Mouse (Mus musculus) kidney, adult 2 months (tissue): ENCODE data around the gene Gbp7. TPM values are rescaled to one million over a fixed set of nuclear protein-coding genes. Genes with fewer than 3 reads are reported as not detected.

Experiments used
- DNase-seq: peaks from one replicate; pipeline ENCODE4 v3.0.0; 2021
- H3K27ac ChIP-seq: fragments of 200-500 bp; 2 replicates; pipeline ENCODE4 v1.5.1; 2012; ENCODE audit warnings: low read depth, low read length, control low read depth, inconsistent platforms; ENCODE audit not compliant: insufficient read depth
- H3K27me3 ChIP-seq: fragments of 200-500 bp; replicated peaks from 2 replicates; pipeline ENCODE4 v1.6.1; 2012; ENCODE audit warnings: mild to moderate bottlenecking, moderate library complexity, low read length, inconsistent platforms; ENCODE audit not compliant: control insufficient read depth, insufficient read depth
- H3K36me3 ChIP-seq: fragments of 200-500 bp; 2 replicates; pipeline ENCODE4 v1.6.1; 2012; ENCODE audit warnings: mild to moderate bottlenecking, moderate library complexity, low read length, inconsistent platforms; ENCODE audit not compliant: control insufficient read depth, insufficient read depth
- H3K4me1 ChIP-seq: fragments of 200-500 bp; 2 replicates; pipeline ENCODE4 v1.6.1; 2011; ENCODE audit warnings: low read length; ENCODE audit not compliant: control insufficient read depth, insufficient read depth
- H3K4me3 ChIP-seq: fragments of 200-500 bp; 2 replicates; pipeline ENCODE4 v1.5.1; 2011; ENCODE audit warnings: mild to moderate bottlenecking, low read depth, low read length, control low read depth; ENCODE audit not compliant: insufficient read depth
- CTCF ChIP-seq: fragments of 200-500 bp; conservative IDR thresholded peaks from 2 replicates; pipeline ENCODE4 v1.5.1; 2011; ENCODE audit warnings: low read depth, mild to moderate bottlenecking, control low read depth, low read length, moderate library complexity, mixed read lengths; ENCODE audit not compliant: insufficient read depth, insufficient read length
- POLR2A ChIP-seq: fragments of 200-500 bp; IDR thresholded peaks from one replicate; pipeline ENCODE4 v1.6.1; 2011; ENCODE audit warnings: low read depth, low read length, control low read depth
- WGBS: fragments of 180-500 bp; shearing (Covaris S2); methylation state at CpG from one replicate; pipeline ENCODE4 v1.1.7; 2018; 5-methylcytosine and 5-hydroxymethylcytosine counted together
- polyA plus RNA-seq: library from polyadenylated mRNA; depleted of rRNA; stranded (reverse); fragments of >200 nt; gene quantifications from 2 replicates; pipeline ENCODE4 v1.2.3, GENCODE M21; 2012

Gbp7 gene
- polyA plus RNA-seq, 1 experiment = 3.6 TPM

DNA sequence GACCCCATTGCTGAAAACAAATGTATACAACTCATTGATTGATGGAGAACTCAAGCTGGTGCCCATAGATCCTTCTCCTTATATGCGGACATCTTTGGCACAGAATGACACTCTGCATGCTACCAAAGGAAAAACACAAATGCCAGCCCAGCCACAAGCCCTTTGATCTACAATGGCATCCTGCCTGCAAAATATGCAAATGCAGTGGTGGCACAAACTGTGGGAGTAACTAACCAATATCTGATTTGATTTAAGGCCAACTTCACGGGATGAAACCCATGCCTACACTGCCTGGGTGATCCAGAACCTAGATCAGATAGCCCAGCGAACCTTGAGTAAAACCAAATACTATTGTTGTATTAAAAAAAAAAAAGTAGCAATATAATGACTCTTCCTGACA lies 16.5 kb downstream of the Gbp7 start:
- Histone ChIP-seq H3K4me3 (no peak overlapping the region), H3K36me3 (no peaks in the 10 kb centered on the region; the same call in 1 of the 2 replicates), H3K4me1 (no peaks in the 10 kb centered on the region), H3K27ac (no peak overlapping the region), H3K27me3 (no peaks in the 10 kb centered on the region)
- DNase-seq = peak; percentile 67
- WGBS = 70% methylated on average over 3 of the region's 3 CpGs
- TF ChIP-seq CTCF (no peak), POLR2A (no peak)

DNA sequence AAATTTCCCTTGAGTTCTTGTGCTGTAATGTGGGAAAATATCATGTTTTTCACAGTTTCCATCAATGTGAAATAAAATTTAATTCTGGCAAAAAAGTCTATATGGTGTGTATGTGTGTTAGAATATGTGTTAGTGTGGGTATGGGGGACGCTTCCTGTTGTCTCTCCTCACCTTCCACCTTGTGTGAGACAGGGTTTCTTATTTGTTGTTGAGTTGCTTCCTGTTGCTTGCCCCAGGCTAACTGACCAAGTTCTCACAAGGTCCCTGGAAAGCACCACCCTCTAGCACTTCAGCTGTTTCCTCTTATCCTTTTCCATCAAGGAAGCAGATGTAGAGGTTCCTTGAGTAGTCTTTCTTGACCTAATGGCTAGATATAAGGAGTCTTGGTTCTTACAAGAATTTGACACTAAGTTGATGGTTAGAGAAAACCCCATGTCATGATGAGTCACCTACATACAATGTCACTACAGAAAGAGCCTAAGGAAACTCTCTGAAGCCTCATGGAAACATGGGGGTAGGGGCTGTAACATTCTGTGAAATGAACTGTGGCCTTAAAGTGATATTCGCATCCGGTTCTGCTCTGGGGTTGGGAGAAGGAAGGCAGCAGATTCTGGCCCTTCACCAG lies 20.0 kb downstream of the Gbp7 start:
- Histone ChIP-seq H3K4me1 (0 out of 2 replicates have a peak, but pooled peaks cover 1% of the 10 kb centered on the region), H3K27me3 (no peaks in the 10 kb centered on the region), H3K4me3 (no peak overlapping the region), H3K36me3 (no peaks in the 10 kb centered on the region), H3K27ac (no peak overlapping the region)
- DNase-seq = no peak
- 82% methylated on average over 3 of the region's 3 CpGs for WGBS
- TF ChIP-seq CTCF = no peak
- TF ChIP-seq POLR2A = no peak

DNA sequence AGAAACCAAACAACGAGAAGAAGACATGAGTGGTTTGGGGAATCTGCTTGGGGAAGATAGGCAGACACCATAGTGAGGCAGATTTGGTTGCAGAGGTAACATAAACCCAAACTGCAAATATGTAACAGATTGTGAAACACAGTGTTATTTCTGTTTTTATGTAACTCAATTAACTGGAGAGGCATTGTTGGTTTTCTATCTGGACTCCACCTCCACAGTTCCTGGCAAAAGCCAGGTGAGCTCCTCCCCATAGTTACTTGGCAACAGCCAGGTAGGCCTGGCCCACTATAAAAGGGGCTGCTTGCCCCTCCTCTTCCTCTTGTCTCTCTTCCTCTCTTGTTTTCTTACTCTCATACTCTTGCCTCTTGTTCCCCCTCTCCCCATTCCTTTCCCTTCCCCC lies 24.5 kb downstream of the Gbp7 start:
- Histone ChIP-seq H3K27ac (no peak overlapping the region), H3K4me1 (peaks cover 6% of the 10 kb centered on the region; the same call in 1 of the 2 replicates), H3K27me3 (no peaks in the 10 kb centered on the region), H3K36me3 (no peaks in the 10 kb centered on the region), H3K4me3 (no peak overlapping the region)
- TF ChIP-seq CTCF = no peak
- TF ChIP-seq POLR2A = no peak
- DNase-seq = peak; percentile 72
- WGBS = 66% methylated on average over 1 of the region's 1 CpGs

DNA sequence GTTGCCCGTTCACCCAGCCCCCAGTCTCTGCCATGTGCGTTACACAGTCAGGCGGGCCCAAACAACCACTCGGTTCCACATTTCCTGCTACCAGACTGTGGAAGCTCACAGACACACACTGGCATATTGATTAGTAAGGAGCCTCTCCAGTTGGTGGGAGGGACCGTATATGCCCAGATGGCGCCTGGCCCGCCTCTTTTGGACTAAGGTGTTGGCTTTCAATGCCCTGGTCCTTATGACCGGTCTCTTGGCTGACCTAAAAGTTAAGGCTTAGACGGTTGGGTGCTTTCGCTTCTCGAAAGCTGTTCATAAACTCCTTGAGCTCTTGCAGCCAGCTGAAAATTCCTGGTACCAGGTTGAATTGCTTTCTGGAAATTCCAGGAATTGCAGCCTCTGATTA lies 25.5 kb downstream of the Gbp7 start:
- H3K27me3 ChIP-seq = no peaks in the 10 kb centered on the region
- no peak overlapping the region for H3K4me3 ChIP-seq
- no peaks in the 10 kb centered on the region for H3K36me3 ChIP-seq
- peak; percentile 92 for DNase-seq
- H3K4me1 ChIP-seq = peaks cover 6% of the 10 kb centered on the region; the same call in 1 of the 2 replicates
- no peak for TF ChIP-seq POLR2A
- TF ChIP-seq CTCF = no peak
- H3K27ac ChIP-seq = no peak overlapping the region
- 41% methylated on average over 11 of the region's 11 CpGs for WGBS

DNA sequence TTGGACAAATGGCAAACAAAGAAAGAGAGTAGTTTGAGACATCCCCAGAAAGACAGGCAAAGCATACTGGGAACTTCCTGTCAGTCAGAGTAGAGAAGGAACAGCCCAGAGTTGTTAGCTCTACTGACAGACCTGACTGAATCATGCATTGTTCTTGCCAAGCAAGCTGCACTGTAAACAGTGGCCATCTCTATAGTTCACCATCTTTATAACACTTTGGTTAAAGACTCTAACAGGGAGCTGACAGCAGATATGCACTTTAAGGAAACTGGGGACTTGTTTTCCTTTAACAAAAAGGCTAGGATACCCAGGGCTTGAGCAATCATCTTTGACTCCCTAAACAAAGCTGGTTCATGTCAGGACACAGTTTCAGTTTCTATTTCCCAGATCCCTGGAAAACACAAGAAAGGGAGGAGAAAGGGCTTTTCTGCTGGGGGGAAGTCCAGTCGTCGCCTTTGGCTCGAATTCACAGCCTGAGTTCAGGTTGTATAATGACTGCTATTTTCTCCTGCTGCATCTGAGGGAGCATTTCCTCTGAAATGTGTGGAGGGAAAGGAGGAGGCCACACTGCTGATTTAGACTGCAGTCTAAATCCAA lies 29.6 kb downstream of the Gbp7 start, which contains the start of gene Gbp3:
Gene Gbp3 (plus strand): TSS at position 395 of the 597 bp plus-strand sequence.
- no peak for TF ChIP-seq POLR2A
- no peak for TF ChIP-seq CTCF
- Histone ChIP-seq H3K4me3 (peak within 1 kb of the TSS; percentile 36), H3K4me1 (peaks cover 6% of the 10 kb centered on the region; the same call in 1 of the 2 replicates), H3K27ac (peak within 1 kb of the TSS; percentile 72), H3K27me3 (no peaks in the 10 kb centered on the region), H3K36me3 (no peaks in the 10 kb centered on the region)
- DNase-seq = peak; percentile 83
- WGBS = 12% methylated on average over 3 of the region's 3 CpGs

DNA sequence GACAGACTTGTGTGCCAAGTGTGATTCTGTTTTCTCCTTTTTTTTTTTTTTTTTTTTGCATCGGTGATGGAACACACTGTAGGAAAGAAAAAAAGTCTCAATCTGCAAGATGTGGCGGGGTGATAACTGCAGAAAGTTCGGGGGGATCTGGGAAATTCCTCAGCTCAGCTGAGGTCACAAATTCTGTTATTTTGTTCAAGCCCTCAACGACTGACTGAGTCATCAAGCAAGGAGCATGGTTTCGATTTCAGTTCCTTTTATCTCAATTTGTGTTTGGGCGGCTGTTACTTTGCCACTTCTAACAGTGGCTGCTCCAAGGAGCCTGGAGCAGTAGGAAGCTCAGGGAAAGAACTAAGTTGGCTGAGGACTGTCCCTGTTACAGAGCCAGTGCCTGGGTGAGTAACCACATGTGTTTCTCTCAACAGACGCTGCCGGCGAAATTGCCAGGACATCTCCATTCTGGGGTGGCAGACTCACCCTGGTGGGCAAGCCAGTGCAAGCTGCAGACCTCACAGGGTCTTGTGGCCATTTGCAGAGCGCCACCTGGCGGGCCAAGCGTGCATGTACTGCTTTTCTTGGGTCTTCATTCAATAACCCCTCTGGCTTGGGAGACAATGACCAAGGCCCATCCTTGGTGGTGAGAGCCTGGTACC lies 30.3 kb downstream of the Gbp7 start:
- no peak for TF ChIP-seq POLR2A
- peak; percentile 89 for TF ChIP-seq CTCF
- Histone ChIP-seq H3K4me3 (peak overlapping the region; percentile 36), H3K27ac (peak overlapping the region; percentile 72), H3K27me3 (no peaks in the 10 kb centered on the region), H3K4me1 (peaks cover 2% of the 10 kb centered on the region; the same call in 1 of the 2 replicates), H3K36me3 (no peaks in the 10 kb centered on the region)
- peak; percentile 91 for DNase-seq
- 5% methylated on average over 12 of the region's 12 CpGs for WGBS
